Mouse (Mus musculus) liver, postnatal 0 days (tissue): ENCODE measurements at regions not wholly inside any gene's neighbourhood (a gene's known extent, or its start where the extent isn't known, plus 50 kb on each side); places are given as distances from the start of the nearest gene placed in this dataset.

Experiments
- ATAC-seq: fragments of 200-750 bp; cut with Nextera tagmentation; 2 replicates; pipeline ENCODE4 v1.8.0; 2017; ENCODE audit warnings: mild to moderate bottlenecking, moderate library complexity
- DNase-seq: peaks from one replicate; pipeline ENCODE4 v3.0.0-alpha.2; 2016
- H3K27ac ChIP-seq: fragments of 300-500 bp; sonication (generic); 2 replicates; pipeline ENCODE4 v1.5.1; 2014; ENCODE audit warnings: antibody characterized with exemption, moderate library complexity, mild to moderate bottlenecking, low read depth
- H3K27me3 ChIP-seq: fragments of 300-500 bp; sonication (generic); 2 replicates; pipeline ENCODE4 v1.6.1; 2014; ENCODE audit warnings: low read length, control low read depth, mixed read lengths; ENCODE audit not compliant: insufficient read depth
- H3K36me3 ChIP-seq: fragments of 300-500 bp; sonication (generic); replicated peaks from 2 replicates; pipeline ENCODE4 v1.6.1; 2014; ENCODE audit warnings: mild to moderate bottlenecking, control low read depth, low read length, moderate library complexity, mixed read lengths; ENCODE audit not compliant: insufficient read depth
- H3K4me1 ChIP-seq: fragments of 300-500 bp; sonication (generic); 2 replicates; pipeline ENCODE4 v1.6.1; 2014; ENCODE audit warnings: antibody characterized with exemption, mild to moderate bottlenecking, control low read depth; ENCODE audit not compliant: insufficient read depth
- H3K4me2 ChIP-seq: fragments of 300-500 bp; sonication (generic); 2 replicates; pipeline ENCODE4 v1.6.1; 2014; ENCODE audit warnings: low read depth, mild to moderate bottlenecking, low read length, moderate library complexity, mixed read lengths
- H3K4me3 ChIP-seq: fragments of 300-500 bp; sonication (generic); 2 replicates; pipeline ENCODE4 v1.5.1; 2014; ENCODE audit warnings: low read depth, low read length
- H3K9ac ChIP-seq: fragments of 300-500 bp; sonication (generic); replicated peaks from 2 replicates; pipeline ENCODE4 v1.6.1; 2014; ENCODE audit warnings: mild to moderate bottlenecking, moderate library complexity
- H3K9me3 ChIP-seq: fragments of 300-500 bp; sonication (generic); 2 replicates; pipeline ENCODE4 v1.6.1; 2016; ENCODE audit warnings: mild to moderate bottlenecking, control low read depth, low read length, mixed read lengths
- CTCF ChIP-seq: sonication (generic); IDR thresholded peaks from 2 replicates; pipeline ENCODE4 v1.5.1; 2016; ENCODE audit warnings: antibody characterized with exemption, low read depth
- EP300 ChIP-seq: IDR thresholded peaks from 2 replicates; pipeline ENCODE4 v1.6.1; 2016; ENCODE audit warnings: antibody characterized with exemption, low read depth, mild to moderate bottlenecking
- WGBS: fragments of 180-500 bp; shearing (Covaris S2); extraction: QIAGEN DNeasy Blood & Tissue Kit; methylation state at CpG from one replicate; pipeline ENCODE4 v1.1.7; 2014; ENCODE audit not compliant: insufficient replicate concordance; 5-methylcytosine and 5-hydroxymethylcytosine counted together

- WGBS: 69% methylated on average over 5 of the region's 5 CpGs
- Histone ChIP-seq H3K4me1 (no peaks in the 10 kb centered on the region), H3K36me3 (no peaks in the 10 kb centered on the region), H3K4me2 (no peak overlapping the region), H3K9me3 (no peaks in the 10 kb centered on the region), H3K4me3 (no peak overlapping the region), H3K27me3 (no peaks in the 10 kb centered on the region), H3K9ac (no peak overlapping the region), H3K27ac (no peak overlapping the region)
- TF ChIP-seq CTCF: no peak
- TF ChIP-seq EP300: no peak
- ATAC-seq (no peak), DNase-seq (no peak)
These were observed 439.7 kb downstream of the Matn1 start for GRCm38 (mm10) chr4:131383862-131384261.

- DNase-seq (no peak), ATAC-seq (no peak)
- Histone ChIP-seq H3K4me3 (no peak overlapping the region), H3K4me2 (no peak overlapping the region), H3K27ac (no peak overlapping the region), H3K27me3 (no peaks in the 10 kb centered on the region), H3K4me1 (no peaks in the 10 kb centered on the region), H3K9me3 (no peaks in the 10 kb centered on the region), H3K36me3 (no peaks in the 10 kb centered on the region), H3K9ac (no peak overlapping the region)
- TF ChIP-seq CTCF: no peak
- no peak for TF ChIP-seq EP300
- WGBS: 75% methylated on average over 10 of the region's 10 CpGs
These were observed 442.8 kb downstream of the Matn1 start for GRCm38 (mm10) chr4:131386961-131387360.

GRCm38 (mm10) chr4:131391119-131391923 lies 446.8 kb downstream of the Ptpru start:
- 62% methylated on average over 10 of the region's 10 CpGs for WGBS

GRCm38 (mm10) chr4:131391924-131392297 lies 446.2 kb downstream of the Ptpru start:
- Histone ChIP-seq H3K9me3 (no peaks in the 10 kb centered on the region), H3K27me3 (no peaks in the 10 kb centered on the region), H3K4me3 (no peak overlapping the region), H3K36me3 (no peaks in the 10 kb centered on the region), H3K4me2 (no peak overlapping the region), H3K27ac (no peak overlapping the region), H3K4me1 (no peaks in the 10 kb centered on the region), H3K9ac (no peak overlapping the region)
- TF ChIP-seq EP300 (no peak), CTCF (no peak)
- DNase-seq: no peak
- no peak for ATAC-seq
- WGBS: 80% methylated on average over 3 of the region's 3 CpGs

More at GRCm38 (mm10) chr4:131391119-131391923, 446.8 kb downstream of the Ptpru start:
- H3K9ac ChIP-seq: no peak overlapping the region
- no peak for ATAC-seq
- TF ChIP-seq CTCF: no peak
- TF ChIP-seq EP300: no peak
- H3K27me3 ChIP-seq: no peaks in the 10 kb centered on the region
- H3K9me3 ChIP-seq: no peaks in the 10 kb centered on the region
- H3K4me3 ChIP-seq: no peak overlapping the region
- H3K4me2 ChIP-seq: no peak overlapping the region
- no peak overlapping the region for H3K27ac ChIP-seq
- no peak for DNase-seq
- H3K36me3 ChIP-seq: no peaks in the 10 kb centered on the region
- H3K4me1 ChIP-seq: no peaks in the 10 kb centered on the region

GRCm38 (mm10) chr4:131392478-131392877 lies 445.6 kb downstream of the Ptpru start:
- no peak for DNase-seq
- no peak for ATAC-seq
- H3K4me1 ChIP-seq: no peaks in the 10 kb centered on the region
- no peak overlapping the region for H3K4me3 ChIP-seq
- no peak for TF ChIP-seq EP300
- TF ChIP-seq CTCF: no peak
- no peak overlapping the region for H3K27ac ChIP-seq
- no peaks in the 10 kb centered on the region for H3K9me3 ChIP-seq
- H3K36me3 ChIP-seq: no peaks in the 10 kb centered on the region
- no peaks in the 10 kb centered on the region for H3K27me3 ChIP-seq
- no peak overlapping the region for H3K4me2 ChIP-seq
- WGBS: 72% methylated on average over 3 of the region's 3 CpGs
- H3K9ac ChIP-seq: no peak overlapping the region

- no peak overlapping the region for H3K27ac ChIP-seq
- ATAC-seq: no peak
- TF ChIP-seq EP300 (no peak), CTCF (no peak)
- no peaks in the 10 kb centered on the region for H3K9me3 ChIP-seq
- H3K36me3 ChIP-seq: no peaks in the 10 kb centered on the region
- H3K4me3 ChIP-seq: no peak overlapping the region
- WGBS: 76% methylated on average over 8 of the region's 8 CpGs
- no peaks in the 10 kb centered on the region for H3K4me1 ChIP-seq
- DNase-seq: no peak
- no peak overlapping the region for H3K4me2 ChIP-seq
- H3K9ac ChIP-seq: no peak overlapping the region
- no peaks in the 10 kb centered on the region for H3K27me3 ChIP-seq
These were observed 441.8 kb downstream of the Ptpru start for GRCm38 (mm10) chr4:131396226-131396840.
